Mouse (Mus musculus) embryonic facial prominence, embryonic 10.5 days (tissue): ENCODE data around the gene Map2k5. TPM values are rescaled to one million over a fixed set of nuclear protein-coding genes. Genes with fewer than 3 reads are reported as not detected.

Experiments used
- DNase-seq: peaks from one replicate; pipeline ENCODE4 v3.0.0-alpha.2; 2017; ENCODE audit warnings: low spot score
- H3K27ac ChIP-seq: fragments of 300-500 bp; sonication (generic); replicated peaks from 2 replicates; pipeline ENCODE4 v1.5.1; 2016; ENCODE audit warnings: mild to moderate bottlenecking
- H3K27me3 ChIP-seq: fragments of 300-500 bp; sonication (generic); replicated peaks from 2 replicates; pipeline ENCODE4 v1.6.1; 2016; ENCODE audit warnings: low read depth, mild to moderate bottlenecking; ENCODE audit not compliant: poor library complexity, severe bottlenecking
- H3K36me3 ChIP-seq: fragments of 300-500 bp; sonication (generic); replicated peaks from 2 replicates; pipeline ENCODE4 v1.6.1; 2016; ENCODE audit warnings: mild to moderate bottlenecking, moderate library complexity
- H3K4me1 ChIP-seq: fragments of 300-500 bp; sonication (generic); 2 replicates; pipeline ENCODE4 v1.6.1; 2016
- H3K4me3 ChIP-seq: fragments of 300-500 bp; sonication (generic); 2 replicates; pipeline ENCODE4 v1.5.1; 2016; ENCODE audit warnings: mild to moderate bottlenecking, moderate library complexity
- H3K9me3 ChIP-seq: fragments of 300-500 bp; sonication (generic); 2 replicates; pipeline ENCODE4 v1.6.1; 2016; ENCODE audit warnings: mild to moderate bottlenecking
- WGBS: fragments of 180-500 bp; shearing (Covaris S2); methylation state at CpG from one replicate; pipeline ENCODE4 v1.1.7; 2016; 5-methylcytosine and 5-hydroxymethylcytosine counted together
- polyA plus RNA-seq: library from polyadenylated mRNA; unstranded; fragments of >200 nt; fragmentation: Nextera tagmentation; extraction: Ambion mirVana; gene quantifications from 2 replicates; pipeline ENCODE4 v1.2.1, GENCODE M21; 2016

Map2k5 gene
- polyA plus RNA-seq, 1 experiment from 2014 or later = 37.7 TPM

DNA sequence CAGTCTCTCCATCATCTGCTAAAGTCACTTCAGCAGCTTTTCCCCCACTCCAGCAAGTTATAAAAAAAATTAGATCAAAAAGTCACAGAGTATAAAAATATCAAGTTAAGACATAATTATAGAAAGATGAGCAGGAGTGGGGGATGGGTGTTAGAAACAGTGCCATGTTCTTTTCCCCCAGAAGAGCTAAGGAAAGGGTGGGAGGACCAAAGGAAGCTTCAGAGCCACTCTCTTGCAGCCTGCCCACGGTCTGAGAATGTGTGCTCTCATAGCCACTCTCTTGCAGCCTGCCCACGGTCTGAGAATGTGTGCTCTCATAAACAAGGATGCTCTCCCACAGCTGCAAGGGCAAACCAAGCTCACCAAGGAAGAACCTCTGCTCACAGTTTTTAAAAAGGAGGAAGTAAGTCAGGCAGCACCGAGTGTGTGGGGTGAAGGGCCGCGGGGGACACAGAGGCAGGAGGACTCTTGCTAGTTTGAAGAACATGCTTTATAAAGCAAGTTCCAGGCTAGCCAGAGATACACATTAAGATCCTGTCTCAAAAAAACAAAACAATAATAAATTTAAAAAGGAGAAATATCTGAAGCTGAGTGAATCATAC, 131.0 kb downstream of the Map2k5 start:
- no peaks in the 10 kb centered on the region for H3K27me3 ChIP-seq
- no peak for DNase-seq
- no peak overlapping the region for H3K27ac ChIP-seq
- peaks cover 58% of the 10 kb centered on the region for H3K36me3 ChIP-seq
- no peak overlapping the region for H3K4me3 ChIP-seq
- H3K9me3 ChIP-seq = no peaks in the 10 kb centered on the region
- peaks cover 9% of the 10 kb centered on the region; the same call in 1 of the 2 replicates for H3K4me1 ChIP-seq
- WGBS = 81% methylated on average over 5 of the region's 5 CpGs

DNA sequence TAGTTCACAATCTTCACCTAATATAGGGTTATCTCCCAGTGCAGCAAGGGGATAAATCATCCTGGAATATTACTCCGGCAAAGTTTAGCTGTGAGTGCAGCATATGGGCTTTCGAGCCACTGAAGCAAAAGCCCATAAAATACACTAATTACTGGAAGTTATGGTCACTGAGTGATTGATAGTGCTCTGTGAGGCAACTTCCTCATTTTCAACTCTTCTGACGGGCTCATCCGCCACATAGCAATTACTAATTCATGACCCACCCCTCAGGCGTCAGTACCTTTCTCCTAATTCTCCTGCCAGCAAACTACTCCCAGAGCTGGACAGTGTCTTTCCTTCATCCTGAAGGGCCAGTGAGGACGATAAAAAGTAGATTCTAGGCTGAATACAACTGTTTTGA, 135.7 kb downstream of the Map2k5 start:
- WGBS = 76% methylated on average over 6 of the region's 6 CpGs

DNA sequence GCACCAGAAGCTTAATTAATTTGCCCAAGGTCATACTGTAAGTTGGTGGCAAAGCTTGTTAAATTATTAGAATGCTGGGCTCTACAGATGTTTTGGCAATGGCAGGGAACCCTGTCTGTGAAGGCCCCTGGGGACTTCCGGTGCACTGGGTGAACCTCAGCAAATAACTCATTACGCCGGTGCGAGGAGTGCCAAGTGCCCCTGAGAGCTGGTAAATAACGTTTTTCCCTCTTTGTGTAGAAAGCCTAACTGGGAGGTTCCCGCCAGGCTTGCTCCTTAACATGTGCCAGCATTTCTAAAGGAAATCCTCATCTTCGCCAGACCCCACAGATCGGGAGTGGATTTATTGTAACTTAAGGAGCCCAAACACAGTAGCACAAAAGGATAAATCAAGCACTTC, 136.5 kb downstream of the Map2k5 start:
- no peak for DNase-seq
- peaks cover 22% of the 10 kb centered on the region for H3K36me3 ChIP-seq
- no peak overlapping the region for H3K4me3 ChIP-seq
- H3K27ac ChIP-seq = no peak overlapping the region
- H3K4me1 ChIP-seq = no peaks in the 10 kb centered on the region; the same call in 1 of the 2 replicates
- no peaks in the 10 kb centered on the region for H3K27me3 ChIP-seq
- H3K9me3 ChIP-seq = no peaks in the 10 kb centered on the region
- WGBS = 80% methylated on average over 8 of the region's 8 CpGs

More for the DNA sequence above, 135.7 kb downstream of the Map2k5 start:
- Histone ChIP-seq H3K36me3 (peaks cover 22% of the 10 kb centered on the region), H3K27me3 (no peaks in the 10 kb centered on the region), H3K27ac (no peak overlapping the region), H3K4me3 (no peak overlapping the region), H3K4me1 (no peaks in the 10 kb centered on the region; the same call in 1 of the 2 replicates), H3K9me3 (no peaks in the 10 kb centered on the region)
- DNase-seq = no peak

DNA sequence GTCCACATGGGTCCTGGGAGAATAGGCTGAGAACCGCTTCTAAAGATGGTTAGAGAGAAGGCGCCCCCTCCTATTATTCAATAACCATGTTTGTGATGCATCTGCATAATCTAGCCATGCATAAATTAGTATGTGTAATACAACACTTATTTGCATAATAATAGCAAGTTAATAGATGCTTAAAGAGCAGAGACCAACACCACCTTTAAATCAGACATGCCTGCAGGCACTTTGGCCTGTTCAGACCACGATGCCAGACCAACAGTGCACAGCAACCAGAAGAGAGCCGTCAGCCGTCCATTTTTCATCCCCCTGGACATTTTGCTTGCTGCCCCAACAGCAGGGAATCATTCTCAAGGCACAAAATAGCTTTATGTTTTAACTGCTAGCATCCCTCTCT, 143.3 kb downstream of the Map2k5 start:
- 82% methylated on average over 5 of the region's 5 CpGs for WGBS
- Histone ChIP-seq H3K4me3 (no peak overlapping the region), H3K36me3 (0 out of 2 replicates have a peak, but pooled peaks cover 6% of the 10 kb centered on the region), H3K27ac (no peak overlapping the region), H3K4me1 (no peaks in the 10 kb centered on the region), H3K9me3 (no peaks in the 10 kb centered on the region), H3K27me3 (no peaks in the 10 kb centered on the region)
- no peak for DNase-seq

DNA sequence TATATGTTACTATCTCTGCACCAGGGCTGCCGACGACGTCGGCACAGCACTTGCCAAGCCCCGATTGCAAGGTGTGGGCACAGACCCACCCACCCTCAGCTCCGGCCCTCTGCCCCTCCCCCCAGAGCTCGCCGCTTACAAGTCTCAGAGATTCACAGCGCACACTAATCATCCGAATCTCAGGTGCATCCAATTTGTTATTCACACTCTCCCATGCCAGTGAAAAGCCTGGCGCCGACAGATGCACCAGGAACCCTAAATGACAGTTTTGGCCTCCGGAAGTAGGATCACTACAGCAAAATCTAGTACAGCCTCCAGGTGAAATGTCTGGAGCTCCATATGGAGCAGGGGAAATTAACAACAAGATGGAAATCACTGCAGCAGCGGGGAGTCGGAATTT, 147.4 kb downstream of the Map2k5 start:
- no peak for DNase-seq
- H3K4me3 ChIP-seq = no peak overlapping the region
- WGBS = 76% methylated on average over 15 of the region's 15 CpGs

DNA sequence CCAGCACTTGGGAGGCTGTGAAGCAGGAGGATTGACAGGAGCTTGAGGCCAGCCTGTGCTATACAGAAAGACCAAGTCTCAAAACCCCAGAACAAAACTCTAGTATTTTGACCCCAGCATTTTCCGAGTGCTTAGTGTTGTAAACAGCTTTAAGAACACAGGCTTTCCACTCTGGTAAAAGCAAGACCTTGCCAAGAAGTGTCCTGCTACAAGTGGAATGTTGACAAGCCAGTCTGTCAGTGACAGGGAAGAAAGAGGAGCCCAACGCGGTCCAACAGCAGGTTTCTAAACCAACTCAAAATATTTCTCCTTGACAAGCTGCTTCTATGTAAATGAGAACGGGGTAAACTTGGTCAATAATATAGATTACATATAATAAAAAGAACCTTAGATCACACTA, 148.6 kb downstream of the Map2k5 start:
- Histone ChIP-seq H3K9me3 (no peaks in the 10 kb centered on the region), H3K4me3 (no peak overlapping the region), H3K27me3 (no peaks in the 10 kb centered on the region), H3K36me3 (peaks cover 9% of the 10 kb centered on the region; the same call in 1 of the 2 replicates), H3K4me1 (no peaks in the 10 kb centered on the region), H3K27ac (no peak overlapping the region)
- DNase-seq = no peak
- WGBS = 80% methylated on average over 4 of the region's 4 CpGs

More for the DNA sequence above, 147.4 kb downstream of the Map2k5 start:
- no peaks in the 10 kb centered on the region for H3K4me1 ChIP-seq
- H3K36me3 ChIP-seq = 0 out of 2 replicates have a peak, but pooled peaks cover 8% of the 10 kb centered on the region
- H3K27ac ChIP-seq = no peak overlapping the region
- no peaks in the 10 kb centered on the region for H3K27me3 ChIP-seq
- H3K9me3 ChIP-seq = no peaks in the 10 kb centered on the region

DNA sequence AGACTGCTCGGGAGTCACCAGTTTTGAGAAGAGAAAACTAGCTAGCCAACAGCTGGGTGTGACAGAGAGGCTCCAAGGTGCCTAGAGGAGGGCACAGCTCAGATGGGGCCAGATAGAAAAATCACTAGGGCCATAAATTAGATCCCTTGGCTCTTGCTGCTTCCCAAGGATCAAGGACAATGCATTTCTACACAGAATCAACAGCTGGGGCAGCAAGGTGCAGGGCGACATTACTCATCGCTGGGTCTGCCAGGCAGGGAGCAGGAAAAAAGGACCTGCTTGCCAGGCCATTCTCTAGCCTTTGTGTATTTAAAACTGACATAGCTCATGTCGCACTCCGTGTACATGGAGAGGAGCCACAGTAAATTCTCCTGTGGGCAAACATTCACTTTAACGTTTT, 155.5 kb downstream of the Map2k5 start:
- no peaks in the 10 kb centered on the region for H3K9me3 ChIP-seq
- no peak overlapping the region for H3K27ac ChIP-seq
- no peaks in the 10 kb centered on the region for H3K4me1 ChIP-seq
- no peaks in the 10 kb centered on the region for H3K27me3 ChIP-seq
- no peak for DNase-seq
- H3K36me3 ChIP-seq = peaks cover 7% of the 10 kb centered on the region; the same call in 1 of the 2 replicates
- no peak overlapping the region for H3K4me3 ChIP-seq
- WGBS = 90% methylated on average over 6 of the region's 6 CpGs

DNA sequence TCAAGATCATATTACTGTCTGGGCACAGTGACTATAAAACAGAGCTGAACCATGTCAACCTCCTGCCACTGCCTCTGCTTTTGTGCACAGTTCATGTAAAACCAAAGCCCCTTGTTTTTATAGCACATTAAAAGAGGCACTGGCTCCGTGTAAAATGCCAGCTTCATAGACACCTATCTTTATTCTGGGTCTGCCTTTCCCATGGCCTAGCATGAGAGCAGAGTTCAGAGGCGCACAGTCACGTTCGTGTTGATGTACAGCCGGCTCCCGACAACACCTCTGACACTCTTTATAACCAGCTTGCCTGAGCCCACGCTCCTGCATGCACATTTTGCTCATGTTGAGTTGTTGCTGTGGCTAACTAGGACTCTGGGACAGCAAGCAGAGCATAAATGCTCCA, 157.9 kb downstream of the Map2k5 start:
- DNase-seq = no peak
- Histone ChIP-seq H3K27ac (no peak overlapping the region), H3K36me3 (peaks cover 4% of the 10 kb centered on the region; the same call in 1 of the 2 replicates), H3K4me1 (0 out of 2 replicates have a peak, but pooled peaks cover 4% of the 10 kb centered on the region), H3K9me3 (no peaks in the 10 kb centered on the region), H3K27me3 (no peaks in the 10 kb centered on the region), H3K4me3 (no peak overlapping the region)
- WGBS = 90% methylated on average over 7 of the region's 7 CpGs

DNA sequence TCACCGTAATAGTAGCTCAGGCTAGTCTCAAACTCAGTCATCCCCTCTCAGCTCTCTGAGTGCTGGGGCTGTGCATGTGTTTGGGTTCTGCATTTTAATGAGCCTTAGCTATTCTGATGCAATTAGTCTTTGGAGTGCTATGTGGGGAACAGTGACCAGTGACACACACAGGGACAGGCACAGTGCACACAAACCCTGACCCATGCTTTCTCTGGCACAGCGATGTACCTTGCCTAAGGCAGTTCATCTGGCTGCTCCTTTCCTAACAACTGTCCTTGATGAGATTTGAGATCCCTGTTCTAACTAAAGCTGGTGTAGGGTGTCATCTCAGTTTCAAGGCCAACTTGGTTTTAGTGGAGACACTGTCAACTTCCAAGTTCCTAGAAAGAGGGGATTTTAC, 162.7 kb downstream of the Map2k5 start:
- no peak overlapping the region for H3K4me3 ChIP-seq
- 0 out of 2 replicates have a peak, but pooled peaks cover 10% of the 10 kb centered on the region for H3K4me1 ChIP-seq
- H3K9me3 ChIP-seq = no peaks in the 10 kb centered on the region
- no peak for DNase-seq
- H3K36me3 ChIP-seq = peaks cover 4% of the 10 kb centered on the region; the same call in 1 of the 2 replicates
- no peaks in the 10 kb centered on the region for H3K27me3 ChIP-seq
- H3K27ac ChIP-seq = no peak overlapping the region
- 78% methylated on average over 2 of the region's 2 CpGs for WGBS

DNA sequence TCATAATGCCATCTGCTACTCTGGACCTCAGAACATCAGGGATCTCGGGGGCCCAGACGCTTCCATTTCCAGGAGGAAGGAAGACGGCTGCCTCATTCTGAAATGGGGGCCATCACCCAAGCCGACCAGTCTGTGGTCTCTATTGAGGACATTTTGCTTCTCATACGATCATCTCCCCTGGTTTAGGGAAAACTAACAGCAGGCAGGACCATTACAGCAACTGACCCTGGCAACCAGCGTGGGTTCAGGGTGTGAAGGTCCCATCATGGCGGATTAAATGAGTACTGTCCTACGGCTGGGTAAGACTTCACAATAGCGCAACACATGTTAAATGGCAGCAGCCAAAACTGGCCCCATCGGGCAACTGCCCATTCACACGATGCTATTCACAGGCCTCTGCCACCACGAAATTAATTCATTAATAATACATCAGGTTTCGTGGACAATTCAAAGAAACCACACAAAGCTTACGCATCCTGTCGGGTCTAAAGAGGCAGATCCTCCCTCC, 170.9 kb downstream of the Map2k5 start:
- DNase-seq = no peak
- peaks cover 35% of the 10 kb centered on the region for H3K36me3 ChIP-seq
- no peaks in the 10 kb centered on the region for H3K9me3 ChIP-seq
- H3K4me3 ChIP-seq = no peak overlapping the region
- no peaks in the 10 kb centered on the region for H3K27me3 ChIP-seq
- WGBS = 89% methylated on average over 15 of the region's 15 CpGs
- H3K4me1 ChIP-seq = no peaks in the 10 kb centered on the region
- no peak overlapping the region for H3K27ac ChIP-seq

DNA sequence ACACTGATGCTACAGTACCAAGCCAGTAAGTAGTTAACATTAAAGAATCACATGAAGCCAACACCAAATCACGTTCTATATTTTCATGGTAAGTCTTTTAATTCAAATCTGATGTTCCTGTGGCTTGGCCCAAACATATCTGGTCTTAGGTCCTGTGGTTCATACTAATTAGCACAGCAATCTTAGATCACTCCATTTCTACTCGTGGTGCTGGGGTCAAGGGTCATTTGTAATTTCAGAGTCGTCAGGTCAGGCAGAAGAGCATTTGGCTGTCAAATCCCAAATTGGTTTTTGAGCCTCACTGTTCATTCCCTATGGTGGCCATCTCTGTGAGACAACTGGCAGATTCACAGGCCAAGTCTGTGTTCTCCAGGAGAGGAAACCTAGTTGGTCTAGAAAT, 174.2 kb downstream of the Map2k5 start:
- no peak overlapping the region for H3K4me3 ChIP-seq
- DNase-seq = no peak
- H3K36me3 ChIP-seq = peaks cover 46% of the 10 kb centered on the region
- H3K4me1 ChIP-seq = peaks cover under 1% of the 10 kb centered on the region; the same call in 1 of the 2 replicates
- H3K27ac ChIP-seq = no peak overlapping the region
- H3K27me3 ChIP-seq = no peaks in the 10 kb centered on the region
- WGBS = 69% methylated on average over 3 of the region's 3 CpGs
- no peaks in the 10 kb centered on the region for H3K9me3 ChIP-seq

DNA sequence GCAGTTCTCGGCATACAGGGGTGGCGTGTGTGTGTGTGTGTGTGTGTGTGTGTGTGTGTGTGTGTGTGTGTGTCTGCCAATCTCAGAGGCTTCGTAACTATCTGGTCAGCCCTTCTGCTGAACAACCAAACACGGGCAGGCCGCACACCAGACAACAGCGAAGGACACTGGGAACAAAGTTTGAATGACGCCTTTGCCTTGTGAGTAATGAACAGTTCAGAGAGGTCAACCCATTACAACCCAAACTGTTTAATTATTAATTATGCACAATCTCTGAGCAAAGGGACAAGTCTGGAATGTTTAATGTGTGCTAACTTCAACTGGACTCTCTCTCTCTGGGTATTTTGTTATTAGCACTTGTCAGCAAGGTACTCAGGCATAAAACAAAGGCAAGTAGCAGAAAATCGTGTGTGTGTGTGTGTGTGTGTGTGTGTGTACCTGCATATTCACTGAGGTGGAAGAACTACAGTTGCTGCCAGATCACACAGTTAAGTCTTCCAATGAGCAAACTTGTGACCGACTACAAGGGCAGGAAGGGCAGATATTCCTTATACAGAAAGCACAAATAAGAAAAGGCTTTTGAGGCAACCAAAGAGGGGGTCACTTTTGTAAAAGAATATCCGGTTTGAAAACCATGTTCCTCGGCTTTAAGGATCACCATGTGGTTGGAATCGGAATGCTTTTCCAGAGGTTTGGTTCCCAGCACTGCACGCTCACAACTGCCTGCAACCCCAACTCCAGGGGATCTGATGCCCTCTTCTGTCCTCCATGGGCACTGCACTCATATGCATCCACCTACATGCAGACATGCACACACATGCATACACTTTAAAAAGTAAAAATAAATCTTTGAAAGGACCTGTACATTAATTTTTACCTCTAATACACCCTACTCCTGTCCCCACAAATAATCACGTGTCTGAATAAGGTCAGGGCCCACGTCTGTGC, 176.1 kb downstream of the Map2k5 start:
- no peaks in the 10 kb centered on the region for H3K27me3 ChIP-seq
- H3K27ac ChIP-seq = no peak overlapping the region
- H3K36me3 ChIP-seq = peaks cover 46% of the 10 kb centered on the region
- WGBS = 95% methylated on average over 15 of the region's 15 CpGs
- peaks cover 18% of the 10 kb centered on the region for H3K4me1 ChIP-seq
- H3K9me3 ChIP-seq = no peaks in the 10 kb centered on the region
- H3K4me3 ChIP-seq = no peak overlapping the region
- DNase-seq = no peak
